Mouse (Mus musculus): ENCODE measurements around the gene Cd79b.
A peak's percentile ranks its signal among the peaks of the same experiment; 100 is the strongest.
"Not testable (repeated sequence)": the region's sequence is repeated elsewhere in the genome, so short reads cannot be mapped to it uniquely, and the experiment has no call there.

Cd79b gene

GRCm38 (mm10) chr11:106314333-106314812 is at the start of gene Cd79b:
TSS of gene Cd79b (minus strand) at chr11:106314762.
- no peak for DNase-seq (ENCODE audit: low spot score)

- no peak for DNase-seq (ENCODE audit: low spot score)
Measured at GRCm38 (mm10) chr11:106359350-106359749, 44.8 kb upstream of the Cd79b start.

GRCm38 (mm10) chr11:106355382-106356128 is 41.0 kb upstream of the Cd79b start:
- DNase-seq (ENCODE audit: low spot score): no peak

- DNase-seq (ENCODE audit: low spot score): no peak
Measured at GRCm38 (mm10) chr11:106354181-106354580, 39.6 kb upstream of the Cd79b start.

GRCm38 (mm10) chr11:106353188-106353587 is 38.6 kb upstream of the Cd79b start, which contains the start of gene Scn4a:
TSS of gene Scn4a (minus strand) at chr11:106353288.
- DNase-seq (ENCODE audit: low spot score): no peak

GRCm38 (mm10) chr11:106351941-106352340 is 37.4 kb upstream of the Cd79b start:
- DNase-seq (ENCODE audit: low spot score): no peak

GRCm38 (mm10) chr11:106351253-106351652 is 36.7 kb upstream of the Cd79b start:
- no peak for DNase-seq (ENCODE audit: low spot score)

GRCm38 (mm10) chr11:106350853-106351252 is 36.3 kb upstream of the Cd79b start:
- no peak for DNase-seq (ENCODE audit: low spot score)

GRCm38 (mm10) chr11:106349772-106350171 is 35.2 kb upstream of the Cd79b start:
- DNase-seq (ENCODE audit: low spot score): no peak

- no peak for DNase-seq (ENCODE audit: low spot score)
Measured at GRCm38 (mm10) chr11:106344910-106345309, 30.3 kb upstream of the Cd79b start.

- DNase-seq (ENCODE audit: low spot score): no peak
Measured at GRCm38 (mm10) chr11:106340990-106341520, 26.5 kb upstream of the Cd79b start.

- not testable (repeated sequence) for DNase-seq (ENCODE audit: low spot score)
Measured at GRCm38 (mm10) chr11:106339323-106339722, 24.8 kb upstream of the Cd79b start.

GRCm38 (mm10) chr11:106338870-106339269 is 24.3 kb upstream of the Cd79b start:
- DNase-seq (ENCODE audit: low spot score): no peak

GRCm38 (mm10) chr11:106338029-106338428 is 23.5 kb upstream of the Cd79b start:
- no peak for DNase-seq (ENCODE audit: low spot score)

- no peak for DNase-seq (ENCODE audit: low spot score)
Measured at GRCm38 (mm10) chr11:106334066-106334465, 19.5 kb upstream of the Cd79b start.

- DNase-seq (ENCODE audit: low spot score): no peak
Measured at GRCm38 (mm10) chr11:106332458-106332857, 17.9 kb upstream of the Cd79b start.

GRCm38 (mm10) chr11:106329682-106330081 is 15.1 kb upstream of the Cd79b start:
- DNase-seq (ENCODE audit: low spot score): no peak

- DNase-seq (ENCODE audit: low spot score): no peak
Measured at GRCm38 (mm10) chr11:106329128-106329527, 14.6 kb upstream of the Cd79b start.

- no peak for DNase-seq (ENCODE audit: low spot score)
Measured at GRCm38 (mm10) chr11:106328521-106328920, 14.0 kb upstream of the Cd79b start.

GRCm38 (mm10) chr11:106326475-106326874 is 11.9 kb upstream of the Cd79b start:
- no peak for DNase-seq (ENCODE audit: low spot score)

- DNase-seq (ENCODE audit: low spot score): peak; percentile 43
Measured at GRCm38 (mm10) chr11:106325566-106326206, 11.1 kb upstream of the Cd79b start.

- no peak for DNase-seq (ENCODE audit: low spot score)
Measured at GRCm38 (mm10) chr11:106324858-106325257, 10.3 kb upstream of the Cd79b start.

All from testis, postnatal 14 days (tissue).